Mouse (Mus musculus) CH12.LX (cell line): ENCODE results near the gene Wasf1. TPM values are rescaled to one million over a fixed set of nuclear protein-coding genes. Genes with fewer than 3 reads are reported as not detected.

Experiments
- DNase-seq: peaks from one replicate; pipeline ENCODE4 v3.0.0-alpha.2; 2013; ENCODE audit errors: extremely low read depth
- H3K27ac ChIP-seq: 2 replicates; pipeline ENCODE4 v1.5.1; 2012; ENCODE audit warnings: low read depth, mild to moderate bottlenecking, control low read depth, moderate library complexity; ENCODE audit not compliant: insufficient read depth
- H3K27me3 ChIP-seq: replicated peaks from 2 replicates; pipeline ENCODE3; 2012; ENCODE audit warnings: inconsistent platforms
- H3K36me3 ChIP-seq, 2 experiments: replicated peaks in 1 of 2; 2 replicates each; pipeline versions ENCODE3 to v1.6.1; 2012; ENCODE audit warnings: inconsistent platforms in 1 of 2, low read length in 1 of 2, mild to moderate bottlenecking in 1 of 2, mixed read lengths in 1 of 2, moderate library complexity in 1 of 2; ENCODE audit not compliant: control insufficient read depth in 1 of 2, insufficient read depth in 1 of 2
- H3K4me1 ChIP-seq, 2 experiments: 2 replicates each; pipeline ENCODE4 v1.6.1; 2012; ENCODE audit warnings: inconsistent platforms in 1 of 2, moderate library complexity in 1 of 2; ENCODE audit not compliant: insufficient read depth in 2 of 2, control insufficient read depth in 1 of 2
- H3K4me2 ChIP-seq: 2 replicates; pipeline ENCODE4 v1.6.1; 2012; ENCODE audit warnings: low read depth, mild to moderate bottlenecking, control low read depth; ENCODE audit not compliant: poor library complexity, insufficient read depth, severe bottlenecking
- H3K4me3 ChIP-seq, 3 experiments: fragments of 150-350 bp in 1 of 3; sonication (generic) in 1 of 3; replicated peaks in 1 of 3; 2 replicates each; pipeline versions ENCODE3 to v1.5.1; 2011 to 2012; ENCODE audit warnings: low read depth in 2 of 3, low read length in 2 of 3, mild to moderate bottlenecking in 2 of 3, moderate library complexity in 2 of 3, control low read depth in 1 of 3, improper control_type of control experiment in 1 of 3, inconsistent platforms in 1 of 3, mixed read lengths in 1 of 3; ENCODE audit not compliant: poor library complexity in 1 of 3
- H3K79me2 ChIP-seq: replicated peaks from 2 replicates; pipeline ENCODE4 v1.6.1; 2012; ENCODE audit warnings: mild to moderate bottlenecking, moderate library complexity; ENCODE audit not compliant: control insufficient read depth, poor library complexity, insufficient read depth, severe bottlenecking; ENCODE audit errors: extremely low read depth
- H3K9ac ChIP-seq: 2 replicates; pipeline ENCODE4 v1.6.1; 2012; ENCODE audit warnings: low read depth, mild to moderate bottlenecking, control low read depth, moderate library complexity; ENCODE audit not compliant: insufficient read depth
- H3K9me3 ChIP-seq: replicated peaks from 2 replicates; pipeline ENCODE3; 2012; ENCODE audit warnings: low read length, inconsistent platforms, mixed read lengths
- CHD1 ChIP-seq: IDR thresholded peaks from 2 replicates; pipeline ENCODE4 v1.6.1; 2012; ENCODE audit warnings: low read depth, low read length, improper control_type of control experiment, inconsistent platforms
- CHD2 ChIP-seq: IDR thresholded peaks from 2 replicates; pipeline ENCODE4 v1.6.1; 2011; ENCODE audit warnings: low read length, improper control_type of control experiment
- CTCF ChIP-seq, 2 experiments: IDR thresholded peaks in 1 of 2; conservative IDR thresholded peaks in 1 of 2; 2 replicates each; pipeline ENCODE4 v1.5.1; 2011 to 2012; ENCODE audit warnings: low read depth in 2 of 2, low read length in 2 of 2, improper control_type of control experiment in 1 of 2, inconsistent platforms in 1 of 2, mild to moderate bottlenecking in 1 of 2, moderate library complexity in 1 of 2
- GABPA ChIP-seq: IDR thresholded peaks from 2 replicates; pipeline ENCODE4 v1.6.1; 2012; ENCODE audit warnings: low read depth, low read length, improper control_type of control experiment, inconsistent platforms; ENCODE audit not compliant: insufficient replicate concordance
- HCFC1 ChIP-seq: IDR thresholded peaks from 2 replicates; pipeline ENCODE4 v1.6.1; 2012; ENCODE audit warnings: low read depth, mild to moderate bottlenecking, inconsistent platforms, low read length, improper control_type of control experiment
- IRF4 ChIP-seq: IDR thresholded peaks from 2 replicates; pipeline ENCODE4 v1.6.1; 2014; ENCODE audit warnings: low read depth, mild to moderate bottlenecking, inconsistent platforms, low read length, improper control_type of control experiment
- JUN ChIP-seq: IDR thresholded peaks from 2 replicates; pipeline ENCODE4 v1.6.1; 2011; ENCODE audit warnings: low read depth, mild to moderate bottlenecking, low read length, improper control_type of control experiment, moderate library complexity; ENCODE audit not compliant: insufficient read depth
- KAT2A ChIP-seq: IDR thresholded peaks from 2 replicates; pipeline ENCODE4 v1.6.1; 2012; ENCODE audit warnings: low read length, improper control_type of control experiment, inconsistent platforms; ENCODE audit not compliant: insufficient replicate concordance
- MAZ ChIP-seq: IDR thresholded peaks from 2 replicates; pipeline ENCODE4 v1.6.1; 2012; ENCODE audit warnings: low read depth, mild to moderate bottlenecking, inconsistent platforms, low read length, improper control_type of control experiment, moderate library complexity
- MXI1 ChIP-seq: IDR thresholded peaks from 2 replicates; pipeline ENCODE4 v1.6.1; 2011; ENCODE audit warnings: mild to moderate bottlenecking, low read depth, low read length, improper control_type of control experiment
- MYC ChIP-seq: IDR thresholded peaks from 2 replicates; pipeline ENCODE4 v1.6.1; 2011; ENCODE audit warnings: low read depth, mild to moderate bottlenecking, improper control_type of control experiment, low read length
- NELFE ChIP-seq: IDR thresholded peaks from 2 replicates; pipeline ENCODE4 v1.6.1; 2011; ENCODE audit warnings: low read depth, low read length, improper control_type of control experiment
- NRF1 ChIP-seq: IDR thresholded peaks from 2 replicates; pipeline ENCODE4 v1.6.1; 2014; ENCODE audit warnings: low read depth, mild to moderate bottlenecking, inconsistent platforms, low read length, improper control_type of control experiment, moderate library complexity
- PAX5 ChIP-seq: IDR thresholded peaks from 2 replicates; pipeline ENCODE4 v1.6.1; 2012; ENCODE audit warnings: low read length, inconsistent platforms, mixed read lengths
- POLR2A ChIP-seq: IDR thresholded peaks from 2 replicates; pipeline ENCODE4 v1.6.1; 2011; ENCODE audit warnings: low read depth, mild to moderate bottlenecking, improper control_type of control experiment, low read length
- POLR2AphosphoS2 ChIP-seq: IDR thresholded peaks from 2 replicates; pipeline ENCODE4 v1.6.1; 2011; ENCODE audit warnings: low read depth, low read length, improper control_type of control experiment
- RAD21 ChIP-seq: IDR thresholded peaks from 2 replicates; pipeline ENCODE4 v1.6.1; 2011; ENCODE audit warnings: low read depth, mild to moderate bottlenecking, low read length, improper control_type of control experiment, moderate library complexity
- SIN3A ChIP-seq: IDR thresholded peaks from 2 replicates; pipeline ENCODE4 v1.6.1; 2012; ENCODE audit warnings: low read length, improper control_type of control experiment, inconsistent platforms
- SMC3 ChIP-seq: IDR thresholded peaks from 2 replicates; pipeline ENCODE4 v1.6.1; 2011; ENCODE audit warnings: low read depth, low read length, improper control_type of control experiment
- TBP ChIP-seq: conservative IDR thresholded peaks from 2 replicates; pipeline ENCODE4 v1.6.1; 2011; ENCODE audit warnings: low read depth, low read length, improper control_type of control experiment
- UBTF ChIP-seq: IDR thresholded peaks from 2 replicates; pipeline ENCODE4 v1.6.1; 2012; ENCODE audit warnings: low read depth, mild to moderate bottlenecking, inconsistent platforms, low read length, improper control_type of control experiment, moderate library complexity
- USF1 ChIP-seq: IDR thresholded peaks from 2 replicates; pipeline ENCODE4 v1.6.1; 2014; ENCODE audit warnings: low read depth, mild to moderate bottlenecking, inconsistent platforms, low read length, improper control_type of control experiment
- ZC3H11A ChIP-seq: IDR thresholded peaks from 2 replicates; pipeline ENCODE4 v1.6.1; 2012; ENCODE audit warnings: low read depth, mild to moderate bottlenecking, inconsistent platforms, low read length, improper control_type of control experiment
- ZKSCAN1 ChIP-seq: IDR thresholded peaks from 2 replicates; pipeline ENCODE4 v1.6.1; 2012; ENCODE audit warnings: low read depth, inconsistent platforms, low read length, improper control_type of control experiment, borderline replicate concordance
- ZNF384 ChIP-seq: IDR thresholded peaks from 2 replicates; pipeline ENCODE4 v1.6.1; 2012; ENCODE audit warnings: low read depth, low read length, improper control_type of control experiment, inconsistent platforms
- dilution Hi-C: fragments of 300-500 bp; cut with MboI; formaldehyde crosslinking; loops from 2 replicates; pipeline ENCODE4 v1.14.3; 2020; ENCODE audit warnings: low sequenced_read_pairs; ENCODE audit not compliant: extremely low pct_unique_long_range_greater_than_20kb, extremely low pct_ligation_motif_present
- in situ Hi-C: fragments of 300-500 bp; cut with MboI; formaldehyde crosslinking; loops from 3 replicates; pipeline ENCODE4 v1.14.3; 2019; ENCODE audit warnings: low sequenced_read_pairs, low pct_ligation_motif_present, low pct_unique_long_range_greater_than_20kb, mixed read lengths
- polyA plus RNA-seq: library from polyadenylated mRNA; unstranded; fragments of >175 nt; gene quantifications from 2 replicates; pipeline ENCODE4 v1.2.1, GENCODE M21; 2012; ENCODE audit warnings: low read depth; ENCODE audit not compliant: insufficient read length
- total RNA-seq, 2 experiments: library from RNA; depleted of rRNA; stranded (reverse); fragments of 300-350 nt in 1 of 2; fragments of >200 nt in 1 of 2; gene quantifications; 2 replicates each; pipeline ENCODE4 v1.2.3; 2012 to 2014

Gene Wasf1
- total and polyA plus RNA-seq, 3 experiments: 0.09 TPM; not detected in 2

GRCm38 (mm10) chr10:40850644-40851043, 32.6 kb upstream of the Wasf1 start:
- Histone ChIP-seq H3K4me3 (no peak overlapping the region), H3K27ac (no peak overlapping the region), H3K27me3 (no peaks in the 10 kb centered on the region), H3K9me3 (no peaks in the 10 kb centered on the region), H3K79me2 (peaks cover 2% of the 10 kb centered on the region; the same call in 1 of the 2 replicates), H3K4me2 (no peak overlapping the region), H3K9ac (no peak overlapping the region), H3K4me1 (peaks cover 2 to 41% of the 10 kb centered on the region in 2 experiments), H3K36me3 (peaks cover 22 to 69% of the 10 kb centered on the region in 2 experiments)
- no peak for TF ChIP-seq IRF4
- no peak for TF ChIP-seq POLR2AphosphoS2
- no peak for TF ChIP-seq POLR2A
- no peak for TF ChIP-seq ZC3H11A
- TF ChIP-seq CHD2: no peak
- no peak for TF ChIP-seq GABPA
- TF ChIP-seq PAX5: no peak
- TF ChIP-seq SMC3: no peak
- TF ChIP-seq TBP: no peak
- no peak for TF ChIP-seq KAT2A
- no peak for DNase-seq
- dilution Hi-C loops: no loop called here
- in situ Hi-C loops: no loop called here

DNA sequence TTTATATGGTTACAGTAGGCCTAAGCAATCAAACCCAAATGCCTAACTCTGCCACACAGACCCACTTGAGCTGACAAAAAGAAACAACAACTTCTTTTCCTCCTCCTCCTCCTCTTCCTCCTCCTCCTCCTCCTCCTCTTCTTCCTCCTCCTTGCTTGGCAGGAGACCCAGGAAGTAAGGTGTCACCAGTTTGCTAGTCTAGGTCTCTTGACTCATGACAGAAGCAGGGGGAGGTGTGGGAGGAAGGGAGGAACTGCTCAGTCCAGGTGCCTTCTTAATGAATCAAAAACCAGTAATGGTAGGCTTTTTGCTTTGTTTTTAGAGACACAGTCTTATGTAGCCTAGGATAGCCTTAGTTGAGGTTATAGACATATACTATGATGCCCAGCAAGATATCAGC, 32.1 kb upstream of the Wasf1 start:
- TF ChIP-seq ZNF384: no peak
- no peak for TF ChIP-seq KAT2A
- no peak for TF ChIP-seq USF1
- peaks cover 21 to 66% of the 10 kb centered on the region in 2 experiments for H3K36me3 ChIP-seq
- in situ Hi-C loops: no loop called here
- H3K4me3 ChIP-seq: no peak overlapping the region
- H3K79me2 ChIP-seq: peaks cover 2% of the 10 kb centered on the region; the same call in 1 of the 2 replicates
- H3K9me3 ChIP-seq: no peaks in the 10 kb centered on the region
- peaks cover 2 to 46% of the 10 kb centered on the region in 2 experiments for H3K4me1 ChIP-seq
- dilution Hi-C loops: no loop called here
- DNase-seq: no peak
- no peak overlapping the region for H3K9ac ChIP-seq
- H3K27ac ChIP-seq: no peak overlapping the region
- no peaks in the 10 kb centered on the region for H3K27me3 ChIP-seq
- no peak overlapping the region for H3K4me2 ChIP-seq

DNA sequence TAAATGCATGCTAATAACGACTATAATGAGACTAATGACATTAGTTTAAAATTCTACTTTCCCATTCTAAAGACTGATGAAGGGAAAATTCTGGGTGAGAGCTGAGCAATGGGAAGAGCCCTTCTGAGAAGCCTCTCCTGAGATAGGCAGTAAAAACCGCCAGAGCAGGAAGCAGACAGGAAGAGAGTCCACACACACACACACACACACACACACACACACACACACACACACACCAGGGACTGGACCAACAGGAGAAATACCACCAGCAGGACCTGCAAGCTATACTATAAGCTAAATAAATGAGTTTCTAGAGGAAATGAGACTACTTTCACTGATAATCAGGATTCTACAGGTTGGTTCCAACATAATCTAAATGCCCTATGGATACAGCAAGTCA, 27.7 kb upstream of the Wasf1 start:
- in situ Hi-C loops: no loop called here
- H3K9me3 ChIP-seq: no peaks in the 10 kb centered on the region
- no peak for DNase-seq
- H3K27ac ChIP-seq: no peak overlapping the region
- peaks cover 9 to 39% of the 10 kb centered on the region in 2 experiments for H3K36me3 ChIP-seq
- no peak for TF ChIP-seq IRF4
- TF ChIP-seq MAZ: no peak
- TF ChIP-seq CHD1: no peak
- no peak for TF ChIP-seq SIN3A
- no peak for TF ChIP-seq MXI1
- no peak for TF ChIP-seq RAD21
- no peak for TF ChIP-seq KAT2A
- TF ChIP-seq SMC3: no peak
- TF ChIP-seq UBTF: no peak
- no peak for TF ChIP-seq JUN
- no peak for TF ChIP-seq GABPA
- TF ChIP-seq ZNF384: no peak
- no peak for TF ChIP-seq CTCF (conservative IDR thresholded peaks at IDR 0.05 in 1 of 2, IDR thresholded peaks at IDR 0.05 in 1 of 2; ENCODE audit: low read depth in 2 of 2, low read length in 2 of 2)
- TF ChIP-seq MYC: no peak
- no peak for TF ChIP-seq HCFC1
- TF ChIP-seq NRF1: no peak
- TF ChIP-seq NELFE: no peak
- no peak for TF ChIP-seq USF1
- no peak for TF ChIP-seq ZC3H11A
- TF ChIP-seq ZKSCAN1: no peak
- no peak overlapping the region; the same call in 1 of the 2 replicates for H3K4me2 ChIP-seq
- peaks cover 0 to 24% of the 10 kb centered on the region in 2 experiments for H3K4me1 ChIP-seq
- peaks cover 5% of the 10 kb centered on the region; the same call in 1 of the 2 replicates for H3K79me2 ChIP-seq
- H3K9ac ChIP-seq: no peak overlapping the region
- no peak overlapping the region for H3K4me3 ChIP-seq
- dilution Hi-C loops: no loop called here
- H3K27me3 ChIP-seq: no peaks in the 10 kb centered on the region
